Mouse (Mus musculus): ENCODE data around the gene Ptgis. TPM values are rescaled to one million over a fixed set of nuclear protein-coding genes. Genes with fewer than 3 reads are reported as not detected.

Gene Ptgis
- polyA plus RNA-seq, 1 experiment from 2014 or later: 17.7 TPM

GRCm38 (mm10) chr2:167278011-167278410 is 37.6 kb upstream of the Ptgis start:
- DNase-seq (ENCODE audit: low spot score): no peak
- no peak for ATAC-seq (replicated peaks; ENCODE audit: low FRiP score, low read depth)
- no peak overlapping the region for H3K4me3 ChIP-seq (replicated peaks; ENCODE audit: low read depth, low read length)

GRCm38 (mm10) chr2:167277026-167277425 is 36.6 kb upstream of the Ptgis start:
- no peak overlapping the region for H3K27ac ChIP-seq
- no peak overlapping the region for H3K4me2 ChIP-seq (ENCODE audit: low read length)
- no peaks in the 10 kb centered on the region for H3K4me1 ChIP-seq (replicated peaks; ENCODE audit: insufficient read depth, low read length)
- 70% methylated on average over 13 of the region's 13 CpGs for WGBS
- ATAC-seq (replicated peaks; ENCODE audit: low FRiP score, low read depth) (no peak), DNase-seq (ENCODE audit: low spot score) (no peak)
- H3K9me3 ChIP-seq (replicated peaks; ENCODE audit: low read length): no peaks in the 10 kb centered on the region
- no peak for TF ChIP-seq CTCF (IDR thresholded peaks at IDR 0.05; ENCODE audit: low read depth)
- no peaks in the 10 kb centered on the region for H3K36me3 ChIP-seq (ENCODE audit: insufficient read depth, low read length)
- no peaks in the 10 kb centered on the region for H3K27me3 ChIP-seq (ENCODE audit: insufficient read depth, low read length)
- H3K4me3 ChIP-seq (replicated peaks; ENCODE audit: low read depth, low read length): no peak overlapping the region
- H3K9ac ChIP-seq (ENCODE audit: low read depth, low read length): no peak overlapping the region

More at GRCm38 (mm10) chr2:167278011-167278410, 37.6 kb upstream of the Ptgis start:
- H3K27me3 ChIP-seq (ENCODE audit: insufficient read depth, low read length): no peaks in the 10 kb centered on the region
- H3K36me3 ChIP-seq (ENCODE audit: insufficient read depth, low read length): no peaks in the 10 kb centered on the region
- no peak overlapping the region for H3K9ac ChIP-seq (ENCODE audit: low read depth, low read length)
- no peak overlapping the region for H3K27ac ChIP-seq
- 69% methylated on average over 7 of the region's 7 CpGs for WGBS
- no peaks in the 10 kb centered on the region for H3K4me1 ChIP-seq (replicated peaks; ENCODE audit: insufficient read depth, low read length)
- TF ChIP-seq CTCF (IDR thresholded peaks at IDR 0.05; ENCODE audit: low read depth): no peak
- H3K4me2 ChIP-seq (ENCODE audit: low read length): no peak overlapping the region
- no peaks in the 10 kb centered on the region for H3K9me3 ChIP-seq (replicated peaks; ENCODE audit: low read length)

GRCm38 (mm10) chr2:167275856-167276255 is 35.5 kb upstream of the Ptgis start:
- H3K9ac ChIP-seq (ENCODE audit: low read depth, low read length): no peak overlapping the region
- H3K4me2 ChIP-seq (ENCODE audit: low read length): no peak overlapping the region
- DNase-seq (ENCODE audit: low spot score): no peak
- no peaks in the 10 kb centered on the region for H3K9me3 ChIP-seq (replicated peaks; ENCODE audit: low read length)
- H3K4me1 ChIP-seq (replicated peaks; ENCODE audit: insufficient read depth, low read length): 0 out of 2 replicates have a peak, but pooled peaks cover 5% of the 10 kb centered on the region
- H3K36me3 ChIP-seq (ENCODE audit: insufficient read depth, low read length): no peaks in the 10 kb centered on the region
- whole genome bisulfite sequencing: 89% methylated on average over 10 of the region's 10 CpGs
- no peak overlapping the region for H3K4me3 ChIP-seq (replicated peaks; ENCODE audit: low read depth, low read length)
- TF ChIP-seq CTCF (IDR thresholded peaks at IDR 0.05; ENCODE audit: low read depth): no peak
- H3K27me3 ChIP-seq (ENCODE audit: insufficient read depth, low read length): no peaks in the 10 kb centered on the region
- H3K27ac ChIP-seq: no peak overlapping the region
- no peak for ATAC-seq (replicated peaks; ENCODE audit: low FRiP score, low read depth)

- DNase-seq (ENCODE audit: low spot score): no peak
- Histone ChIP-seq H3K27me3 (ENCODE audit: insufficient read depth, low read length) (no peaks in the 10 kb centered on the region), H3K4me2 (ENCODE audit: low read length) (no peak overlapping the region), H3K4me1 (replicated peaks; ENCODE audit: insufficient read depth, low read length) (0 out of 2 replicates have a peak, but pooled peaks cover 5% of the 10 kb centered on the region), H3K27ac (no peak overlapping the region), H3K9ac (ENCODE audit: low read depth, low read length) (no peak overlapping the region), H3K36me3 (ENCODE audit: insufficient read depth, low read length) (no peaks in the 10 kb centered on the region), H3K4me3 (replicated peaks; ENCODE audit: low read depth, low read length) (no peak overlapping the region), H3K9me3 (replicated peaks; ENCODE audit: low read length) (no peaks in the 10 kb centered on the region)
- no peak for ATAC-seq (replicated peaks; ENCODE audit: low FRiP score, low read depth)
- 79% methylated on average over 10 of the region's 10 CpGs for WGBS
- TF ChIP-seq CTCF (IDR thresholded peaks at IDR 0.05; ENCODE audit: low read depth): no peak
Measured at GRCm38 (mm10) chr2:167274713-167275465, 34.5 kb upstream of the Ptgis start.

GRCm38 (mm10) chr2:167273206-167273740 is 32.9 kb upstream of the Ptgis start:
- no peak for DNase-seq (ENCODE audit: low spot score)
- Histone ChIP-seq H3K4me2 (ENCODE audit: low read length) (no peak overlapping the region), H3K9ac (ENCODE audit: low read depth, low read length) (no peak overlapping the region), H3K4me1 (replicated peaks; ENCODE audit: insufficient read depth, low read length) (0 out of 2 replicates have a peak, but pooled peaks cover 5% of the 10 kb centered on the region), H3K27ac (no peak overlapping the region), H3K9me3 (replicated peaks; ENCODE audit: low read length) (no peaks in the 10 kb centered on the region), H3K4me3 (replicated peaks; ENCODE audit: low read depth, low read length) (no peak overlapping the region), H3K36me3 (ENCODE audit: insufficient read depth, low read length) (no peaks in the 10 kb centered on the region), H3K27me3 (ENCODE audit: insufficient read depth, low read length) (no peaks in the 10 kb centered on the region)
- TF ChIP-seq CTCF (IDR thresholded peaks at IDR 0.05; ENCODE audit: low read depth): no peak
- ATAC-seq (replicated peaks; ENCODE audit: low FRiP score, low read depth): no peak
- 74% methylated on average over 12 of the region's 13 CpGs for WGBS

- DNase-seq (ENCODE audit: low spot score) (no peak), ATAC-seq (replicated peaks; ENCODE audit: low FRiP score, low read depth) (no peak)
- H3K36me3 ChIP-seq (ENCODE audit: insufficient read depth, low read length): no peaks in the 10 kb centered on the region
- 92% methylated on average over 3 of the region's 3 CpGs for WGBS
- no peaks in the 10 kb centered on the region for H3K27me3 ChIP-seq (ENCODE audit: insufficient read depth, low read length)
- no peak overlapping the region for H3K4me3 ChIP-seq (replicated peaks; ENCODE audit: low read depth, low read length)
- no peak overlapping the region for H3K27ac ChIP-seq
- no peak overlapping the region for H3K4me2 ChIP-seq (ENCODE audit: low read length)
- H3K4me1 ChIP-seq (replicated peaks; ENCODE audit: insufficient read depth, low read length): 0 out of 2 replicates have a peak, but pooled peaks cover 5% of the 10 kb centered on the region
- no peaks in the 10 kb centered on the region for H3K9me3 ChIP-seq (replicated peaks; ENCODE audit: low read length)
- no peak overlapping the region for H3K9ac ChIP-seq (ENCODE audit: low read depth, low read length)
- TF ChIP-seq CTCF (IDR thresholded peaks at IDR 0.05; ENCODE audit: low read depth): no peak
Measured at GRCm38 (mm10) chr2:167272706-167273105, 32.3 kb upstream of the Ptgis start.
